Mouse (Mus musculus): ENCODE measurements around the gene Lhfpl4.

- no peak for TF ChIP-seq CTCF (IDR thresholded peaks at IDR 0.05; ENCODE audit: low read depth)
- TF ChIP-seq EP300 (IDR thresholded peaks at IDR 0.05; ENCODE audit: low read depth) = no peak
Measured at GRCm38 (mm10) chr6:113176613-113177012, 18.6 kb downstream of the Lhfpl4 start.

All from liver, embryonic 14.5 days (tissue).